Mouse (Mus musculus): ENCODE results near the gene Tmem117. TPM values are rescaled to one million over a fixed set of nuclear protein-coding genes. Genes with fewer than 3 reads are reported as not detected.

The Tmem117 gene
- total and polyA plus RNA-seq, 3 experiments, result 3.0 to 12.6 (median 12.5) TPM

GRCm38 (mm10) chr15:95100133-95100532 is 471.1 kb downstream of the Tmem117 start:
- WGBS, result 82% methylated on average over 7 of the region's 7 CpGs
- H3K9ac ChIP-seq (ENCODE audit: low read depth, low read length), result no peak overlapping the region
- no peak for TF ChIP-seq EP300 (IDR thresholded peaks at IDR 0.05; ENCODE audit: insufficient read depth, low read depth, low read length)
- TF ChIP-seq CTCF (IDR thresholded peaks at IDR 0.05), result no peak
- no peak for TF ChIP-seq POLR2A (IDR thresholded peaks at IDR 0.05; ENCODE audit: insufficient read depth, low read depth, low read length)

GRCm38 (mm10) chr15:95101522-95101921 is 472.5 kb downstream of the Tmem117 start:
- no peaks in the 10 kb centered on the region for H3K36me3 ChIP-seq (ENCODE audit: control insufficient read depth, insufficient read depth, low read length)
- TF ChIP-seq CTCF (IDR thresholded peaks at IDR 0.05) (no peak), POLR2A (IDR thresholded peaks at IDR 0.05; ENCODE audit: insufficient read depth, low read depth, low read length) (no peak), EP300 (IDR thresholded peaks at IDR 0.05; ENCODE audit: insufficient read depth, low read depth, low read length) (no peak)
- intact Hi-C loops (cut with DNase I), result no loop called here
- no peaks in the 10 kb centered on the region for H3K79me2 ChIP-seq (replicated peaks; ENCODE audit: control insufficient read depth, insufficient read depth, low read length)
- H3K9ac ChIP-seq (ENCODE audit: low read depth, low read length), result no peak overlapping the region
- DNase-seq, result no peak
- no peak overlapping the region for H3K27ac ChIP-seq
- H3K4me1 ChIP-seq (ENCODE audit: control insufficient read depth, insufficient read depth, low read length), result no peaks in the 10 kb centered on the region
- H3K4me3 ChIP-seq, result no peak overlapping the region
- H3K27me3 ChIP-seq (ENCODE audit: control insufficient read depth, insufficient read depth, low read length), result no peaks in the 10 kb centered on the region

More at GRCm38 (mm10) chr15:95100133-95100532, 471.1 kb downstream of the Tmem117 start:
- Histone ChIP-seq H3K27ac (no peak overlapping the region), H3K27me3 (ENCODE audit: control insufficient read depth, insufficient read depth, low read length) (no peaks in the 10 kb centered on the region), H3K4me3 (no peak overlapping the region), H3K36me3 (ENCODE audit: control insufficient read depth, insufficient read depth, low read length) (no peaks in the 10 kb centered on the region), H3K79me2 (replicated peaks; ENCODE audit: control insufficient read depth, insufficient read depth, low read length) (no peaks in the 10 kb centered on the region), H3K4me1 (ENCODE audit: control insufficient read depth, insufficient read depth, low read length) (no peaks in the 10 kb centered on the region)
- no peak for DNase-seq
- intact Hi-C loops (cut with DNase I), result no loop called here

- H3K4me3 ChIP-seq, result no peak overlapping the region
- no peaks in the 10 kb centered on the region for H3K4me1 ChIP-seq (ENCODE audit: control insufficient read depth, insufficient read depth, low read length)
- no peaks in the 10 kb centered on the region for H3K27me3 ChIP-seq (ENCODE audit: control insufficient read depth, insufficient read depth, low read length)
- 81% methylated on average over 8 of the region's 8 CpGs for WGBS
- no peak for TF ChIP-seq CTCF (IDR thresholded peaks at IDR 0.05)
- TF ChIP-seq POLR2A (IDR thresholded peaks at IDR 0.05; ENCODE audit: insufficient read depth, low read depth, low read length), result no peak
- no peak for TF ChIP-seq EP300 (IDR thresholded peaks at IDR 0.05; ENCODE audit: insufficient read depth, low read depth, low read length)
- no peak overlapping the region for H3K27ac ChIP-seq
- no peaks in the 10 kb centered on the region for H3K79me2 ChIP-seq (replicated peaks; ENCODE audit: control insufficient read depth, insufficient read depth, low read length)
- no peaks in the 10 kb centered on the region for H3K36me3 ChIP-seq (ENCODE audit: control insufficient read depth, insufficient read depth, low read length)
- DNase-seq, result no peak
- intact Hi-C loops (cut with DNase I), result no loop called here
- H3K9ac ChIP-seq (ENCODE audit: low read depth, low read length), result no peak overlapping the region
Observed at GRCm38 (mm10) chr15:95107246-95107809, 478.3 kb downstream of the Tmem117 start.

GRCm38 (mm10) chr15:95108626-95109025 is 479.6 kb downstream of the Tmem117 start:
- Histone ChIP-seq H3K27ac (no peak overlapping the region), H3K36me3 (ENCODE audit: control insufficient read depth, insufficient read depth, low read length) (no peaks in the 10 kb centered on the region), H3K4me3 (no peak overlapping the region), H3K27me3 (ENCODE audit: control insufficient read depth, insufficient read depth, low read length) (no peaks in the 10 kb centered on the region), H3K4me1 (ENCODE audit: control insufficient read depth, insufficient read depth, low read length) (no peaks in the 10 kb centered on the region), H3K79me2 (replicated peaks; ENCODE audit: control insufficient read depth, insufficient read depth, low read length) (no peaks in the 10 kb centered on the region), H3K9ac (ENCODE audit: low read depth, low read length) (no peak overlapping the region)
- no peak for DNase-seq
- TF ChIP-seq CTCF (IDR thresholded peaks at IDR 0.05) (no peak), POLR2A (IDR thresholded peaks at IDR 0.05; ENCODE audit: insufficient read depth, low read depth, low read length) (no peak), EP300 (IDR thresholded peaks at IDR 0.05; ENCODE audit: insufficient read depth, low read depth, low read length) (no peak)
- intact Hi-C loops (cut with DNase I), result no loop called here
- WGBS, result 82% methylated on average over 4 of the region's 4 CpGs

GRCm38 (mm10) chr15:95131401-95131800 is 502.4 kb downstream of the Tmem117 start:
- Histone ChIP-seq H3K4me1 (ENCODE audit: control insufficient read depth, insufficient read depth, low read length) (no peaks in the 10 kb centered on the region), H3K79me2 (replicated peaks; ENCODE audit: control insufficient read depth, insufficient read depth, low read length) (no peaks in the 10 kb centered on the region), H3K27ac (no peak overlapping the region), H3K4me3 (no peak overlapping the region), H3K36me3 (ENCODE audit: control insufficient read depth, insufficient read depth, low read length) (no peaks in the 10 kb centered on the region), H3K27me3 (ENCODE audit: control insufficient read depth, insufficient read depth, low read length) (no peaks in the 10 kb centered on the region), H3K9ac (ENCODE audit: low read depth, low read length) (no peak overlapping the region)
- WGBS, result 55% methylated on average over 4 of the region's 4 CpGs
- intact Hi-C loops (cut with DNase I), result no loop called here
- TF ChIP-seq CTCF (IDR thresholded peaks at IDR 0.05) (no peak), POLR2A (IDR thresholded peaks at IDR 0.05; ENCODE audit: insufficient read depth, low read depth, low read length) (no peak)
- DNase-seq, result no peak

- H3K4me3 ChIP-seq, result no peak overlapping the region
- DNase-seq, result no peak
- TF ChIP-seq EP300 (IDR thresholded peaks at IDR 0.05; ENCODE audit: insufficient read depth, low read depth, low read length) (no peak), POLR2A (IDR thresholded peaks at IDR 0.05; ENCODE audit: insufficient read depth, low read depth, low read length) (no peak), CTCF (IDR thresholded peaks at IDR 0.05) (no peak)
- 84% methylated on average over 17 of the region's 17 CpGs for WGBS
- H3K9ac ChIP-seq (ENCODE audit: low read depth, low read length), result no peak overlapping the region
- no peak overlapping the region for H3K27ac ChIP-seq
- intact Hi-C loops (cut with DNase I), result no loop called here
- H3K79me2 ChIP-seq (replicated peaks; ENCODE audit: control insufficient read depth, insufficient read depth, low read length), result no peaks in the 10 kb centered on the region
- no peaks in the 10 kb centered on the region for H3K27me3 ChIP-seq (ENCODE audit: control insufficient read depth, insufficient read depth, low read length)
- no peaks in the 10 kb centered on the region for H3K4me1 ChIP-seq (ENCODE audit: control insufficient read depth, insufficient read depth, low read length)
- no peaks in the 10 kb centered on the region for H3K36me3 ChIP-seq (ENCODE audit: control insufficient read depth, insufficient read depth, low read length)
Observed at GRCm38 (mm10) chr15:95135926-95136609, 507.0 kb downstream of the Tmem117 start.

Measured in heart, adult 2 months (tissue).